Mouse (Mus musculus) cerebellum, adult 2 months (tissue): Measurements from ENCODE around the gene D11Wsu47e. TPM values are rescaled to one million over a fixed set of nuclear protein-coding genes. Genes with fewer than 3 reads are reported as not detected.

Source experiments
- DNase-seq, 2 experiments: peaks; one replicate each; pipeline ENCODE4 v3.0.0; 2021
- H3K27ac ChIP-seq: fragments of 200-500 bp; 2 replicates; pipeline ENCODE4 v1.5.1; 2012; ENCODE audit warnings: low read length, control low read depth, inconsistent platforms; ENCODE audit not compliant: insufficient read depth
- H3K27me3 ChIP-seq: fragments of 200-500 bp; 2 replicates; pipeline ENCODE4 v1.6.1; 2012; ENCODE audit warnings: inconsistent platforms, mild to moderate bottlenecking, low read length, moderate library complexity; ENCODE audit not compliant: control insufficient read depth, insufficient read depth
- H3K4me1 ChIP-seq: fragments of 200-500 bp; 2 replicates; pipeline ENCODE4 v1.6.1; 2011; ENCODE audit warnings: low read length; ENCODE audit not compliant: control insufficient read depth, insufficient read depth
- H3K4me3 ChIP-seq: fragments of 200-500 bp; replicated peaks from 2 replicates; pipeline ENCODE3; 2011; ENCODE audit warnings: mild to moderate bottlenecking, low read depth, low read length, control low read depth; ENCODE audit not compliant: insufficient read depth
- CTCF ChIP-seq: fragments of 200-500 bp; IDR thresholded peaks from 2 replicates; pipeline ENCODE4 v1.5.1; 2011; ENCODE audit warnings: low read depth, mild to moderate bottlenecking, control low read depth, low read length, moderate library complexity, borderline replicate concordance; ENCODE audit not compliant: insufficient read depth
- POLR2A ChIP-seq: fragments of 200-500 bp; IDR thresholded peaks from 2 replicates; pipeline ENCODE4 v1.6.1; 2011; ENCODE audit warnings: low read length, control low read depth, borderline replicate concordance; ENCODE audit not compliant: insufficient read depth
- whole genome bisulfite sequencing: fragments of 180-500 bp; shearing (Covaris S2); methylation state at CpG from one replicate; pipeline ENCODE4 v1.1.7; 2018; 5-methylcytosine and 5-hydroxymethylcytosine counted together
- polyA plus RNA-seq: library from polyadenylated mRNA; depleted of rRNA; stranded (reverse); fragments of >200 nt; gene quantifications from 2 replicates; pipeline ENCODE4 v1.2.3, GENCODE M21; 2012; rRNA removed

Gene D11Wsu47e
- polyA plus RNA-seq, 1 experiment: 10.1 TPM

DNA sequence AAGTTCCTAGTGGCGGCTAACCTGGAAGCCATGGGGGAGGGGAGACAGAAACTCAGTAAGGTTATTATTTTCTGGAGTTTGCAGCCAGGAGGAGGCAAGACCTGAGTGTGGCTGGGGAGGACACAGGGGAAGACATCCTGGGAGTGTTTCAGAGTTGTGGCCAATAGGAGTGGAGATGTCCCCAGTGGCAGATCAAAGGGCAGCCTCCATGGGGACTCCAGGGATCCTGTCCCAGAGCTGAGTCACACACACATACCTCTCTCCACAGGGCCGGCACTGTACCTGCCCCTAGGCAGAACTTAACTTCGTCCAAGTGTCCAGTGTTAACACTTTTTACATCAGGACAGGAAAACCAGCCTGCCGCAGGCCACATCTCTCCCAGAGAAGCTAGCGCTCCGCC, 50.9 kb downstream of the D11Wsu47e start:
- no peak overlapping the region for H3K27ac ChIP-seq
- no peaks in the 10 kb centered on the region for H3K27me3 ChIP-seq
- no peak for DNase-seq
- TF ChIP-seq POLR2A: no peak
- TF ChIP-seq CTCF: no peak
- WGBS: 89% methylated on average over 6 of the region's 6 CpGs
- no peaks in the 10 kb centered on the region for H3K4me1 ChIP-seq
- H3K4me3 ChIP-seq: no peak overlapping the region

GRCm38 (mm10) chr11:113736848-113737552, 52.8 kb downstream of the D11Wsu47e start:
- Histone ChIP-seq H3K27me3 (no peaks in the 10 kb centered on the region), H3K4me1 (no peaks in the 10 kb centered on the region), H3K27ac (no peak overlapping the region), H3K4me3 (no peak overlapping the region)
- 83% methylated on average over 11 of the region's 11 CpGs for WGBS
- DNase-seq: no peak
- TF ChIP-seq POLR2A (no peak), CTCF (no peak)

- H3K4me1 ChIP-seq: no peaks in the 10 kb centered on the region
- whole genome bisulfite sequencing: 87% methylated on average over 3 of the region's 3 CpGs
- H3K27me3 ChIP-seq: no peaks in the 10 kb centered on the region
- H3K27ac ChIP-seq: no peak overlapping the region
- H3K4me3 ChIP-seq: no peak overlapping the region
- DNase-seq: no peak
- TF ChIP-seq POLR2A (no peak), CTCF (no peak)
Measured at GRCm38 (mm10) chr11:113737553-113737854, 53.3 kb downstream of the D11Wsu47e start.

DNA sequence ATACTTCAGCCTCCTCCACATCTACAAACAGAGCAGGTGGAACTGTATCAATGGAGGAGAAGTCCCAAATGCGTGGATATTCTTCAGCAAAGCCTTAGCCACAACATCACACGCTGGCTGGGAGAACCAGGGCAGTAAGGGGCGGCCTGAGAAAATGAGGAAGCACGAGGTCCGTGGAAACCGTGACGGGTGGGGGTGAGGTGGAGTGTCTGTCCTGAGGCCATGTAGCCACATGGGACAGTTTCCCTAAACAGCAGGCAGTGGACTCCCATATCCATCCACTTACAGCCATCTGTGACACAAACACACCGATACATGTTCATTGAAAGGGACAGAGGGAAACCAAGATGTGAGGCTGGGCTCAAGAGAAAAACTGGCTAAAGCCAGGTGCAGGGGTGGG, 53.7 kb downstream of the D11Wsu47e start:
- H3K4me3 ChIP-seq: no peak overlapping the region
- 91% methylated on average over 8 of the region's 8 CpGs for WGBS
- H3K27me3 ChIP-seq: no peaks in the 10 kb centered on the region
- no peak for DNase-seq
- H3K4me1 ChIP-seq: no peaks in the 10 kb centered on the region
- no peak overlapping the region for H3K27ac ChIP-seq
- TF ChIP-seq CTCF (no peak), POLR2A (no peak)

- Histone ChIP-seq H3K4me3 (no peak overlapping the region), H3K27ac (no peak overlapping the region), H3K4me1 (no peaks in the 10 kb centered on the region), H3K27me3 (no peaks in the 10 kb centered on the region)
- no peak for TF ChIP-seq POLR2A
- no peak for TF ChIP-seq CTCF
- DNase-seq: no peak
- WGBS: 59% methylated on average over 8 of the region's 8 CpGs
Measured at GRCm38 (mm10) chr11:113739213-113739612, 55.0 kb downstream of the D11Wsu47e start.

DNA sequence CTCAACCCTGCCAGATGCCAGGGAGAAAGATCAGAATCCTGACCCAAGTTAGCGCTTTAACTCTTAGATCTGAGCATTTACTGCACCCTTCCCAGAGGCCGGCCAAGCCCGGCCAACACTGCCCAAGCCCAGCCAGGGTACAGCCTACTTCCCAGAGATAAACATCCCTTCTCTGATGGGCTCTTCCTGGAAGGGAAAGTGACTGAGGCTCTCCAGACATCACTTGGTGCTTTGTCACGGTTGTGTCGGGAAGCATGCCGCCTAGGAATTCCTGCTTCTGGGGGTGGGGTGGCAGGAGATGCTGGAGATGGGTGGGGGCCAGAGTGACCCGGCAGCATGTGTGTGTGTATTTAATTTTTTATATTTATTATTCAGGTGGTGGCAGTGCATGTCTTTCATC, 55.9 kb downstream of the D11Wsu47e start:
- no peaks in the 10 kb centered on the region for H3K27me3 ChIP-seq
- H3K4me1 ChIP-seq: no peaks in the 10 kb centered on the region
- TF ChIP-seq CTCF: no peak
- TF ChIP-seq POLR2A: no peak
- H3K27ac ChIP-seq: no peak overlapping the region
- no peak overlapping the region for H3K4me3 ChIP-seq
- WGBS: 82% methylated on average over 7 of the region's 7 CpGs
- DNase-seq: no peak

DNA sequence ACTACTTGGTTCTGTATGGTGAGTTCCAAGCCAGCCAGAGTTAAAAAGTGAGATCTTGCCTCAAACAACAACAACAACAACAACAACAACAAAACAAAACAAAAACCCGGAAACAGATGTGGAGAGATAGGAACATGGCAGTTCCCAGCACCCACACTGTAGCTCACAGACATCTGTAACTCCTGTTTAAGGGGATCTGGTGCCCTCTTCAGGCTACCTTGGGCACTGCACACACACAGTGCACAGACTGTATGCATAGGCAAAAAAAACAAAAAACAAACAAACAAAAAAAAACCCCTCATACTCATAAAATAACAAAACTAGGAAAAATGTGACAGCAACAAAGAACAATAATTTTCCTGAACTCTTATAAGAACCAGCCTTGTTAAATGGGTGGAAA, 58.8 kb downstream of the D11Wsu47e start:
- Histone ChIP-seq H3K27ac (no peak overlapping the region), H3K4me3 (no peak overlapping the region), H3K27me3 (no peaks in the 10 kb centered on the region), H3K4me1 (no peaks in the 10 kb centered on the region)
- TF ChIP-seq POLR2A (no peak), CTCF (no peak)
- 100% methylated on average over 1 of the region's 1 CpGs for WGBS
- DNase-seq: no peak

Other genes starting within 250 kb of the D11Wsu47e start
- 3.3 and 4.0 TPM in 2 replicates for gene Sstr2, start 65.1 kb upstream of the D11Wsu47e start, polyA plus RNA-seq
- 84.0 and 87.5 TPM in 2 replicates for gene Cog1, start 35.2 kb upstream of the D11Wsu47e start, polyA plus RNA-seq
- 13.0 and 14.1 TPM in 2 replicates for gene Slc39a11, start 34.3 kb upstream of the D11Wsu47e start, polyA plus RNA-seq
- 32.5 and 32.9 TPM in 2 replicates for gene Fam104a, start 257 bp upstream of the D11Wsu47e start, polyA plus RNA-seq
- gene Cpsf4l, start 25.6 kb downstream of the D11Wsu47e start, polyA plus RNA-seq: 7.5 and 7.6 TPM in 2 replicates
- gene Cdc42ep4, start 67.5 kb downstream of the D11Wsu47e start, polyA plus RNA-seq: 73.8 and 77.5 TPM in 2 replicates